ENCODE assay signal across 10 mouse cellular contexts in genomic region chr13:114075724-114076384, GRCm38 (mm10).
A peak's percentile ranks its signal among the peaks of the same experiment; 100 is the strongest.
DNase-seq lines count a peak whose midpoint lies in the region; ATAC-seq and TF ChIP-seq lines count a peak whose summit lies in the region.
"Had no signal": no experiment of that assay in that cellular context is flagged by ENCODE, and none has a peak within 500 bp of the region (broad histone marks: within the 10 kb centered on the region; RNA-seq: fewer than 3 reads in every experiment).

No protein-coding gene starts in this region.

- H3K9me3 ChIP-seq in midbrain, postnatal 0 days (ENCODE audit: low read length): no peaks in the 10 kb centered on the region
- H3K9me3 ChIP-seq in midbrain, embryonic 16.5 days (replicated peaks; ENCODE audit: control insufficient read depth, low read length, poor library complexity, severe bottlenecking): no peaks in the 10 kb centered on the region
- no peaks in the 10 kb centered on the region for H3K9me3 ChIP-seq in lung, postnatal 0 days (ENCODE audit: low read length)
- H3K9me3 ChIP-seq: heart, embryonic 13.5 days had no signal

- H3K4me3 ChIP-seq in midbrain, postnatal 0 days (ENCODE audit: low read depth, low read length): no peak overlapping the region
- no peak overlapping the region for H3K4me3 ChIP-seq in midbrain, embryonic 16.5 days (ENCODE audit: low read depth, low read length)
- H3K4me3 ChIP-seq in lung, postnatal 0 days (ENCODE audit: low read depth, low read length): no peak overlapping the region
- H3K4me3 ChIP-seq: heart, embryonic 13.5 days; myocyte had no signal

- H3K9ac ChIP-seq in midbrain, postnatal 0 days (replicated peaks; ENCODE audit: low read length, poor library complexity, severe bottlenecking): no peak overlapping the region
- no peak overlapping the region for H3K9ac ChIP-seq in midbrain, embryonic 16.5 days (ENCODE audit: low read depth, low read length)
- H3K9ac ChIP-seq in lung, postnatal 0 days (replicated peaks; ENCODE audit: low read depth): no peak overlapping the region
- H3K9ac ChIP-seq: heart, embryonic 13.5 days had no signal

- H3K27me3 ChIP-seq in midbrain, postnatal 0 days (ENCODE audit: insufficient read depth, low read length): no peaks in the 10 kb centered on the region
- no peaks in the 10 kb centered on the region for H3K27me3 ChIP-seq in midbrain, embryonic 16.5 days (ENCODE audit: control insufficient read depth, insufficient read depth, low read depth, low read length)
- no peaks in the 10 kb centered on the region for H3K27me3 ChIP-seq in lung, postnatal 0 days (replicated peaks; ENCODE audit: insufficient read depth, low read length)
- H3K27me3 ChIP-seq: heart, embryonic 13.5 days had no signal

- TF ChIP-seq CTCF in midbrain, postnatal 0 days (IDR thresholded peaks at IDR 0.05): peak; percentile 75
- TF ChIP-seq CTCF in lung, postnatal 0 days (IDR thresholded peaks at IDR 0.05): peak; percentile 84

- DNase-seq in cerebellum, adult 11 months: peak; percentile 12
- DNase-seq in cerebellum, adult 11-12 months: no peak
- DNase-seq in midbrain, postnatal 0 days (ENCODE audit: low spot score): peak; percentile 73
- DNase-seq in cerebellum, adult 9-10 months: peak; percentile 27
- peak; percentile 64 for DNase-seq in induced T-regulatory cell, adult 2 months (ENCODE audit: low read depth)
- peak; percentile 60 for DNase-seq in lung, postnatal 0 days (ENCODE audit: low spot score)
- peak; percentile 23 for DNase-seq in yolk sac, embryonic 10.5 days (ENCODE audit: low spot score)

- no peak for TF ChIP-seq EP300 in lung, postnatal 0 days (IDR thresholded peaks at IDR 0.05)

- no peaks in the 10 kb centered on the region for H3K4me1 ChIP-seq in midbrain, postnatal 0 days (ENCODE audit: insufficient read depth, low read length)
- H3K4me1 ChIP-seq in midbrain, embryonic 16.5 days (ENCODE audit: control insufficient read depth, insufficient read depth, low read length): no peaks in the 10 kb centered on the region
- no peaks in the 10 kb centered on the region for H3K4me1 ChIP-seq in lung, postnatal 0 days (ENCODE audit: insufficient read depth, low read depth, low read length)
- H3K4me1 ChIP-seq: heart, embryonic 13.5 days had no signal

- H3K27ac ChIP-seq in midbrain, postnatal 0 days (ENCODE audit: low read depth, low read length): no peak overlapping the region
- no peak overlapping the region for H3K27ac ChIP-seq in midbrain, embryonic 16.5 days (ENCODE audit: low read length)
- H3K27ac ChIP-seq in lung, postnatal 0 days (ENCODE audit: low read length): no peak overlapping the region
- H3K27ac ChIP-seq: heart, embryonic 13.5 days had no signal

- no peak overlapping the region for H3K4me2 ChIP-seq in midbrain, postnatal 0 days (ENCODE audit: low read depth, low read length, poor library complexity, severe bottlenecking)
- H3K4me2 ChIP-seq in midbrain, embryonic 16.5 days (ENCODE audit: low read length): no peak overlapping the region
- H3K4me2 ChIP-seq in lung, postnatal 0 days (replicated peaks; ENCODE audit: low read depth, low read length): no peak overlapping the region
- H3K4me2 ChIP-seq: heart, embryonic 13.5 days had no signal

- WGBS in midbrain, postnatal 0 days: 74% methylated on average over 9 of the region's 9 CpGs
- WGBS in midbrain, embryonic 16.5 days: 69% methylated on average over 9 of the region's 9 CpGs
- WGBS in lung, postnatal 0 days: 66% methylated on average over 9 of the region's 9 CpGs

- no peak for ATAC-seq in midbrain, postnatal 0 days (ENCODE audit: low FRiP score)
- no peak for ATAC-seq in midbrain, embryonic 16.5 days
- ATAC-seq in lung, postnatal 0 days: peak; percentile 38; the same call in 1 of the 2 replicates

- no peaks in the 10 kb centered on the region for H3K36me3 ChIP-seq in midbrain, postnatal 0 days (ENCODE audit: insufficient read depth, low read length)
- H3K36me3 ChIP-seq in midbrain, embryonic 16.5 days (ENCODE audit: control insufficient read depth, insufficient read depth, low read length): no peaks in the 10 kb centered on the region
- no peaks in the 10 kb centered on the region for H3K36me3 ChIP-seq in lung, postnatal 0 days (ENCODE audit: insufficient read depth, low read length)
